Mouse (Mus musculus) bone marrow macrophage, adult 2 months (primary cell): ENCODE data around the gene Vav3.

Experiments
- CTCF ChIP-seq: IDR thresholded peaks from 2 replicates; pipeline ENCODE4 v1.5.1; 2012; ENCODE audit warnings: low read depth, mild to moderate bottlenecking, low read length, moderate library complexity
- POLR2A ChIP-seq: IDR thresholded peaks from 2 replicates; pipeline ENCODE4 v1.6.1; 2012; ENCODE audit warnings: mild to moderate bottlenecking, low read depth, low read length, borderline replicate concordance

- TF ChIP-seq CTCF (no peak), POLR2A (no peak)
These were observed 156.0 kb downstream of the Vav3 start for GRCm38 (mm10) chr3:109496461-109496860.
